Mouse (Mus musculus): Measurements from ENCODE around the gene Utp18.
A peak's percentile ranks its signal among the peaks of the same experiment; 100 is the strongest.
"Not testable (repeated sequence)": the region's sequence is repeated elsewhere in the genome, so short reads cannot be mapped to it uniquely, and the experiment has no call there.

Utp18 gene

GRCm38 (mm10) chr11:93885572-93886410, at the start of gene Utp18, which contains the start of gene Mbtd1:
Gene Utp18, minus strand, starts transcription at chr11:93885766.
Gene Mbtd1, plus strand, starts transcription at chr11:93885852.
- peak; percentile 99 to 100 for DNase-seq

DNA sequence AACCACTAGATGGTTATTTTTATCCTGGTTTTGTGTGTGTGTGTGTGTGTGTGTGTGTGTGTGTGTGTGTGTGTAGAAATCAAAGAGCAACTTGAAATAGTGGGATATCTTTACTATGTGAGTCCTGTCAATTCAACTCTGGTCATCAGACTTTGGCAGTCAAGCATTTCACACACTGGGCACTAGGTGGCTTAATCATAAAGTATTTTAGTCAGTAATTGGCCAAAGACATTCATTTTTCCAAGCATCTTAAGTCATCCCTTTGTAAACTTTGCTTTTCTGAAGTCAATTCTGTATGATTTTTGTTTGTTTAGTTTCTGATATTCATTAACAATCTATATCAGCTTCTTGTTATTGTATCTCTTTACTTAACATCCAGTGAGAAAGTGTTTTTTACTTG, 43.5 kb upstream of the Utp18 start:
- no peak for DNase-seq

DNA sequence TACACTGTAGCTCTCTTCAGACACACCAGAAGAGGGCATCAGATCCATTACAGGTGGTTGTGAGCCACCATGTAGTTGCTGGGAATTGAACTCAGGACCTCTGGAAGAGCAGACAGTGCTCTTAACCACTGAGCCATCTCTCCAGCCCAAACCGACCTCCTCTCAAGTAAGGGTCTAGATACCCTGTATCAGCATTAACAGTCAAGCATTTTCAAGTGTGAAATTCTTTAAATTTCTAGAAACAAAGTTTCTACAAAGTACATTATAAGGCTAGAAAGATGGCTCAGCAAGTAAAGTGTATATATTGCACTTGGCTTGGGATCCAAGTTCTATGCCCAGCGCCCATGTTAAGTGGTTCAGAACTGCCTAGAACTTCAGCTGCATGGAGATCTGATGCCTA, 29.5 kb upstream of the Utp18 start:
- DNase-seq = not testable (repeated sequence)

- no peak for DNase-seq
These were observed 26.0 kb upstream of the Utp18 start for GRCm38 (mm10) chr11:93911603-93912002.

DNA sequence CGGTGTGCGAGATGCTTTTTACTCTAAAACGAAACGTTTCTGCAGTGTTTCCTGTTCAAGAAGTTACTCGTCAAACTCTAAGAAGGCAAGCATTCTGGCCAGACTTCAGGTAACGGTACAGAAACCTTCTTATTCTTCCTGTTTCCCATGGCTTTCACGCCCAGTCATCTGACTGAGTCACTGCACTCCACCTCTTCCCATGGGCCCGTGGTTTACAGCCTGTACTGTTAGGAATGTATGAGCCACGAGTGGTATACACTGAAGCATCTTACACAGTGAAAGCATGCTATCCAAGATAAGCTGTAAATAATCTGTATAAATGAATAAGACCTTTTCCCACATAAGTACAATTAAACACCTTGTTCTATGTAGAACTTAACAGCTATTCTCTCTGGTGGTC, 23.3 kb upstream of the Utp18 start:
- DNase-seq = no peak

GRCm38 (mm10) chr11:93907839-93908238, 22.3 kb upstream of the Utp18 start:
- DNase-seq = no peak

GRCm38 (mm10) chr11:93906834-93907233, 21.3 kb upstream of the Utp18 start:
- DNase-seq = no peak

DNA sequence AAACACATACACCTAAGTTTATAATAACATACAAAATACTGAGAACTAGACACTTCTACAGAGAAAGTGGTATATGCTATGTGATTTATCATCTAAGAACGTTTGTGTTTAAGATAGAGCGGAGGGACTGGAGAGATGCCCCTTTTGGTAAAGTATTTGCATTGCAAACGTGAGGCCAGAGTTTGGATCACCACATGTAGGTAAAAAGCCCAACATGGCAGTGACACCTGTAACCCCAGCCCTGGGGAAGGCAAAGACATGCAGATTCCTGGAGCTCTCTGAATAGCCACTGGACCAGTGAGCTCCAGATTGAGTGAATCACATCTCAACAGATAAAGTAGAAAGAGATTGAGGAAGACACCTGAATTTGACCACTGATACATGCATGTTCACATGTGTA, 12.2 kb upstream of the Utp18 start:
- no peak for DNase-seq

DNA sequence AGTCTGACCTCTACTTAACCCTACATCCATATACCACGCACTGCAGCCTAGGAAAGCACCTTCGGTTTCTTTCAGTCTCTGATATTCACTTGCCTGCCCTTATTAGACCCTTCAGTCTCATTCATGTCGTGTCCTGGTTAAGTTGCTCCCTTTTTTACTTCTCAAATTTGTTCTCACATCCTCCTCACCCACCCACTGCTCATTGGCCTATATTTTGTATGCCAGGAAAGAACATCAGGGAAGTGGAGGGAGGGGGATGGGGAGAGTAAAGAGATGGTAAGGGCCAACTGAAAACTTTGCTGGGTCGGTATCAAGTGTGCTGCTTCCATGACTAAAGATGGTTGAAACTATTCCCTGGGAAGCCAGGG, 1.5 kb upstream of the Utp18 start:
- DNase-seq = no peak

DNA sequence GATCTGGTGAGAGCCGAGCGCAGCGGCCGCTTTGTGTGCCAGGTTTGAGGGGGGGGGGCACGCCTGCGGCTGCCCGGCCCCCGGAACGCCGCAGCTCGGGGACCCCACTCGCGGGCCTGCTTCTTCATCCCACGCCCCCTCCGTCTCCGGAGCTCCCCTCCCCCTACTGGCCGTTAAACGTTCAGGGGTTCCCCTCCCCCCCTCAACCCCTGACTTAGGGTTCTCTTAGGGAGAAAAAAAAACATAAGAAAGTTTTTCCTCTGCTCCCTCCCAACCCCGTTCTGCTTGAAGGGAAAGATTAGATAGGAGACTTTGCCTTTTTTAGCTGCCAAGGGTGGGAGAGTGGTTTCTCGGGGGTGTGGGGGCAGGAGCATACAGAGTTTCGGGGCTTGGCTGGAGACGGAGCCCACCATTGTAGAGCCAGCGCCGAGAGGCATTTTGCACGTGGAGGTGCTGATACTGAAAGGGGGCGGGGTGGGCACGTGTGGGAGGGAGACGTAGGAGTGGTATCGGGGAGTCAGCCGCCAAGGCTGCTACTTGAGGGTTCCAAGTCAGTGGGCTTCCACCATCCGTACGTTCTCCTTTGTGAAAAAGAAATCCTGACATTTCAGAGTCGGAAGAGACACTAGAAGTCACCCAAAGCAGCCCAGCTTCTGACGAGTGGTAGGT, 979 bp upstream of the Utp18 start:
- DNase-seq = peak; percentile 21 to 27

- DNase-seq = peak; percentile 67 to 74
These were observed 530 bp downstream of the Utp18 start for GRCm38 (mm10) chr11:93884901-93885571.

DNA sequence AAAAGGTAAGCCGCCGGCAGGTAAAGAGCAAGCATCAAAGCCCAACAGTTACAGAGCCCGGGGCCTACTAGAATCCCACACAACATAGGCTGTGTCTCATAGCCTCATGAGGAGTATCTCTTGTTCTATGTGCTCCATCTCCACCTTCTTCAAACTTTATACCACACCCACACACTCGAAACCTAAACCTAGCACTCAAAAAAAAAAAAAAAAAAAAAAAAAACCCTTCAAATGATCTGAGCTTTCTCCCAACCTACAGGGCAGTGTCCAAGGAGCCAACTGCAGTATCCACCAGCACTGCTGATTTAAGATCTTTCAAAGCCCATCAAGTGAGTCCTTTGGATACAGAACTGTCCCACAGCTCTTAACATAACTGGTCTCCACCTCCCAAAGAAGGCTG, 1.5 kb downstream of the Utp18 start:
- no peak for DNase-seq

- DNase-seq = no peak
These were observed 22.9 kb downstream of the Utp18 start for GRCm38 (mm10) chr11:93862638-93863037.

GRCm38 (mm10) chr11:93862045-93862623, 23.4 kb downstream of the Utp18 start:
- DNase-seq = no peak

DNA sequence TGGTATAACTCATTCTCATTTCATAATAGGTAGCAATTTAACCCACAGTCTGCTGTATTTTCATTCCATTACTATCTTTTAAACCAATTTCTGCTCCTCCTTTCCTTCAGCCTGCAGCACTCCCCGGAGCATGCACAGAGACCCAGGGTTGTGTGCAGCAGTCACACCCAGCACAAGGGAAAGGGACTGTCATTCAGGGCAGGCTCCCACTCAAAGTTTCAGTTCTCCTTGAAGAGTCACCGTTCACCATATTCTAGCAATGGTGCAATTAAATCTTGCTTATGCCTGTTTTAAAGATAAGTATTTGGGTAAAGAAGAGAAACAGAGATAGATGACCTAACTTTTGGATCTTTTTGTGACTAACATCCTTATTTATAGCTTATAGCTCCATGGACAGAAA, 24.4 kb downstream of the Utp18 start:
- no peak for DNase-seq

DNA sequence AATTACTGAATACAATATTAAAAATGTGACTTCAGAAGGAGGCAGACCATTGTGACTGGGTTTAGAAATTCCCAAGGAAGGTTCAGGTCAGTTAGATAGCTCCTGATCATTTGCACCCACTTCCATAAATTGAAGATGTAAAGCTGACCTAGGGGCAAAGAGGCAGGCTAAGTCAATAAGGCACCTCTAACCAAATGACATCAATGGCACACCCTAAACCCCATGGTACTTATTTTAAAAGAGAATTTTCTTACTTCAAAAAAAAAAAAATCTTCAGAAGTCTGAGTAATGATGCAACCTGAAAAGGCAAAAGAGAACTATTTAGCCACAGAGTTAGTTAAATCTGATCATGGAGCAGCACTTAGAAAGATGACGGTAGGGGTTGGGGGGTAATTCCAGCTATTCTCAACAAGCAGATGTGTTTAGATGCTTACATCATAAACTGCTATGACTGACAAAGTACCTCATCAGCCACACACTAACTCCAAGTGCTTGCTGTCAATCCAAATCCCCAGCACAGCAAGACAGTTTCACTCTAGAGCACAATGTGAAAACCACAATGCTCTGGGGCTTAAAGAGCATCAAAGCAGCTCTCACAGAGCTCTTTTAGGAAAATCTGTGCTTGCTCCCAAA, 24.9 kb downstream of the Utp18 start:
- DNase-seq = no peak

- peak; percentile 85 to 90 for DNase-seq
These were observed 29.1 kb downstream of the Utp18 start for GRCm38 (mm10) chr11:93856284-93856955.

DNA sequence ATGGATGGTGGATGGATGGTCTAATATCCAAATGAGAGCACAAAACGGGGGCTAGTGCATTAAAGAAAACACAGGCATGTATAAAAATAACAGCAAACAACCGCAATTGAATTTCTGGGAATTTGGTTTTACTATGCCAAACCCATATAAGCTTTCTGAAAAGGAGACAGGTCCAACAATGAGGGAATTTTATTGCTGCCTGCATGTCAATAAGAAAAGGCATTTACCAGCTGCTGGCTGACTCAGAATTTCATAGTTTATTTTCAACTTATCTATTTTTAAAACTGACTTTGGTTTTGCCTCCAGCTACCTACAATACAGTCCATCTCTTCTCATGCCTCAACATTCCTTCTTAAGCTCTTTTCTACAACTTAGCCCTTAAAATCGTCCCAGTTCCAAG, 33.0 kb downstream of the Utp18 start:
- no peak for DNase-seq

DNA sequence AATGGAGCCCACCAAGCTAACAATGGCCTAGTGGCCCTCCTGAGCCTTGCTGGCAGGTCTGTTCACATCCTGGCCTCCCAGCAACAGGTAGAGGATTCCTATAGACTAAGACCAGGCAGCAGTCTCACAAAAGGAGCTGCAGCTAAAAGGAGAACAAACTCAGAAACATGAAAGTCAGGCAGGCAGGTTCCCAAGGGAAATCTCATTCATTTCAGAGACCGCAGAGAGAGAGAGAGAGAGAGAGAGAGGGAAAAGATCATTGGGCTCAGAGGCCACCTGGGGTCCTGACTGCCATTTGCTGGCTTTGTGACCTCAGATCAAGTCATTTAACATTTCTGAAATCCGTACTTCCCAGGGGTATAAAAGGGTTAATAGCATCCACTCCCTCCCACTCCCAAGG, 38.2 kb downstream of the Utp18 start:
- no peak for DNase-seq

DNA sequence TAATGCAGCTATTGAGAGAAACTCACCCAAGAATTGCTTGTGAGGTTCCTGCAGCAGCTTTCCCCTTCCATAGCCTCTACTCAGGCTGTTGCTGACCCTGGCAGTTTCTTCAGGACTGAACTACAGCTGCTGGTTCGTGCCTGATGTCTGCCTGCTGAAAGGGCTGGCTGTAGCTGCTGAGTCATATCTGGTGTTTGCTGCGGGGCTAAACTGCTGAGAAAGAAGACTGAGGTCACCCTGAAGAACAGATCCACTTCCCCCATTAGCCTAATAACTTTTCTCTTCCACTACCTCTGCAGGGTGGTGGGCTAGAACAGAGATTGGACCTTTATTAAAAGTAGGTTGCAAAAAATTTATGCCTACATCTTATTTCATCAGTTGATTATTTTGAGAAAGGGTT, 49.8 kb downstream of the Utp18 start:
- no peak for DNase-seq

- no peak for DNase-seq
These were observed 55.6 kb downstream of the Utp18 start for GRCm38 (mm10) chr11:93829971-93830370.

- DNase-seq = peak in 1 of 2 experiments; percentile 22
These were observed 56.3 kb downstream of the Utp18 start for GRCm38 (mm10) chr11:93829327-93829679.
